Mouse (Mus musculus): ENCODE data around the gene Stx7.

DNA sequence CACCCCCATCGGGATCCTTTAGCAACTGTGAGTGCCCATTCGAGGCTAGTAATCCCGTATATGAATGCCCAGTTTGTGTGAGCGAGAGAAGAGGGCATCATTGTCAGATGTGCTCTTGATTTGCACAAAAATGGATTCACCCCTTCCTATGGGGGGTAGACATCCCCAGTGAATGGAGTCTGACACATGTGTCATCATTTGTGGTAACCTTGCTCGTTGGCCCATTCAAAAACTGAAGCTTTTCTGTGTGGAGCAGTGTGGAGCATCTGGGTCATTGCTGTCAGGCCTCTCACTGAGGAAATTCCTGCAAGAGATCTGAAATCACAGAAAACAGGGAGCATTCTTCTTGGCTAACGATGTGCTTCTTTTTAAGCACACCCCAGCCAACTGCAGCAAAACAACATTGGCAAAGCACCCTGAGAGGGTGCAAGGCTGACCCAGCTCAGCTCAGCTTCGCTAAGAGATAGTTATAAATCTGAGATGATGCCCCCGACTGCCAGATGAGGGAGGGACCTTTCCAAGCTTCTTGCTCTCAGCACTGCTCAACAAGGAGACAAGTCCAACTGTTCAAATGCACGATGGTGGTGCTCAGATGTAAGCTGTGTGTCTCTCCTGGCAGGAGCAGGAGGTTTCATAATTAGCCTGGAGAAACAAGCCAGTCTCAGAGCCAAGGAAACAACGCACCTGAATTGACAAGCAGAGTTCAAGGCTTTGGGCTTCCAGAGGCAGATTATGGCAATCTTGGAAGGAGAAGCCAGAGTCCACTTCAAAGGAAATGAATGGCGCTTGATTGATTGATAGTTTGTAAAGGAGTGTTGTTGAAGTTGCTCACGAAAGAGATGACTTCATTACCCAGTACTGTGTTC lies 79.4 kb downstream of the Stx7 start:
- TF ChIP-seq POLR2A (IDR thresholded peaks at IDR 0.05; ENCODE audit: borderline replicate concordance, extremely low read depth, low read depth, low read length) (no peak), CTCF (IDR thresholded peaks at IDR 0.05; ENCODE audit: insufficient read depth, low read length) (no peak)
